Comparison of ENCODE assay signal across 8 mouse cellular contexts in the genomic region with DNA sequence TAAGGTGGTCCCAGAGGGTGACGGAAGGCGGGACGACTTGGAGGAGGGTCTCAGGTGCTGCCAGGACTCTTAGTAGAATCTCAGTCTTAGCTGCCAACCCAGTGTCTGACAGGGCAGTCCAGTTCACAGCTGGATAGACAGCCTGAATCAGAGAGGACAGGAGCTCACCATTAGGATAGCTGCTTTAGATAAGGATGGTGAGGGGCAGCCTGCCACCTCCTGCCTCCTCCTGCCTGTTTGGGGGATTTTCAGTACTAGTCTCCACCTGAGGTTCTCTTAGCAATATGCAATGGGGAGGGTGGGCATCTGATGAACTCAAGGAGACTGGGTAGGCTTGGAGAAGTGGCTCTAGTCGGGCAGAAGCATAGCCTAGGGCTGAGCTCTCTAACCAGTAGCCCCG. TPM values are rescaled to one million over a fixed set of nuclear protein-coding genes. Genes with fewer than 3 reads are reported as not detected.
DNase-seq lines count a peak whose midpoint lies in the region; ATAC-seq and TF ChIP-seq lines count a peak whose summit lies in the region.

No protein-coding gene starts in this region.

- peak overlapping the region; percentile 90 for H3K4me3 ChIP-seq in kidney, postnatal 0 days (replicated peaks; ENCODE audit: low read depth, low read length)
- peak overlapping the region; percentile 73 for H3K4me3 ChIP-seq in embryonic facial prominence, embryonic 11.5 days (ENCODE audit: low read depth, low read length)
- H3K4me3 ChIP-seq in hindbrain, postnatal 0 days (ENCODE audit: low read length): peak overlapping the region; percentile 96
- peak overlapping the region; percentile 98 for H3K4me3 ChIP-seq in myocyte

- TF ChIP-seq POLR2A in myocyte (IDR thresholded peaks at IDR 0.05; ENCODE audit: insufficient read length, low read depth): no peak

- no peaks in the 10 kb centered on the region for H3K27me3 ChIP-seq in kidney, postnatal 0 days (ENCODE audit: insufficient read depth, low read length)
- no peaks in the 10 kb centered on the region for H3K27me3 ChIP-seq in embryonic facial prominence, embryonic 11.5 days (ENCODE audit: control insufficient read depth, insufficient read depth, low read length)
- H3K27me3 ChIP-seq in hindbrain, postnatal 0 days (ENCODE audit: insufficient read depth, low read length): no peaks in the 10 kb centered on the region
- H3K27me3 ChIP-seq in myocyte (ENCODE audit: control insufficient read depth, insufficient read depth, insufficient read length): no peaks in the 10 kb centered on the region

- DNase-seq in kidney, postnatal 0 days (ENCODE audit: low spot score): no peak
- no peak for DNase-seq in kidney, adult 18-20 months
- no peak for DNase-seq in embryonic facial prominence, embryonic 11.5 days (ENCODE audit: low spot score)
- DNase-seq in hindbrain, postnatal 0 days (ENCODE audit: low spot score): no peak
- no peak for DNase-seq in layer of hippocampus, postnatal 14 days (ENCODE audit: low spot score in 2 of 2)
- DNase-seq in urinary bladder, postnatal 36 days (ENCODE audit: low spot score in 2 of 2): no peak
- DNase-seq in B cell, adult 2 months: no peak

- no peak for ATAC-seq in kidney, postnatal 0 days (replicated peaks; ENCODE audit: low FRiP score, low read depth)
- no peak for ATAC-seq in embryonic facial prominence, embryonic 11.5 days (replicated peaks; ENCODE audit: insufficient number of reproducible peaks, low FRiP score, low TSS enrichment, low read depth)
- no peak for ATAC-seq in hindbrain, postnatal 0 days

- peak overlapping the region; percentile 97 for H3K9ac ChIP-seq in kidney, postnatal 0 days (ENCODE audit: low read depth, low read length)
- peak overlapping the region; percentile 97 for H3K9ac ChIP-seq in embryonic facial prominence, embryonic 11.5 days (replicated peaks; ENCODE audit: low read length)
- peak overlapping the region; percentile 96 for H3K9ac ChIP-seq in hindbrain, postnatal 0 days (replicated peaks; ENCODE audit: low read length)

- H3K36me3 ChIP-seq in kidney, postnatal 0 days (ENCODE audit: insufficient read depth, low read length): peaks cover 8% of the 10 kb centered on the region; the same call in 1 of the 2 replicates
- H3K36me3 ChIP-seq in embryonic facial prominence, embryonic 11.5 days (replicated peaks; ENCODE audit: control insufficient read depth, insufficient read depth, low read depth, low read length): no peaks in the 10 kb centered on the region
- H3K36me3 ChIP-seq in hindbrain, postnatal 0 days (ENCODE audit: insufficient read depth, low read length): peaks cover 2% of the 10 kb centered on the region; the same call in 1 of the 2 replicates
- H3K36me3 ChIP-seq in myocyte (ENCODE audit: control insufficient read depth, insufficient read depth): peaks cover 7% of the 10 kb centered on the region

- peak overlapping the region; percentile 69 for H3ac ChIP-seq in myocyte (ENCODE audit: control insufficient read depth, insufficient read length)

- TF ChIP-seq CTCF in kidney, postnatal 0 days (IDR thresholded peaks at IDR 0.05; ENCODE audit: low read depth): no peak
- TF ChIP-seq CTCF in hindbrain, postnatal 0 days (IDR thresholded peaks at IDR 0.05; ENCODE audit: low read depth): no peak

- H3K4me1 ChIP-seq in kidney, postnatal 0 days (replicated peaks; ENCODE audit: insufficient read depth, low read length): peaks cover 25% of the 10 kb centered on the region
- H3K4me1 ChIP-seq in embryonic facial prominence, embryonic 11.5 days (ENCODE audit: control insufficient read depth, insufficient read depth, low read length): peaks cover 14% of the 10 kb centered on the region
- peaks cover 18% of the 10 kb centered on the region for H3K4me1 ChIP-seq in hindbrain, postnatal 0 days (ENCODE audit: insufficient read depth, low read length)

- peaks cover 32% of the 10 kb centered on the region for H3K79me2 ChIP-seq in myocyte (ENCODE audit: control insufficient read depth, insufficient read depth)

- peak overlapping the region; percentile 77 for H3K4me2 ChIP-seq in kidney, postnatal 0 days (ENCODE audit: low read length)
- peak overlapping the region; percentile 87 for H3K4me2 ChIP-seq in embryonic facial prominence, embryonic 11.5 days (ENCODE audit: low read depth, low read length)
- peak overlapping the region; percentile 69 for H3K4me2 ChIP-seq in hindbrain, postnatal 0 days (ENCODE audit: low read depth, low read length)
- H3K4me2 ChIP-seq in myocyte (ENCODE audit: low read depth): peak overlapping the region; percentile 98

- H3K9me3 ChIP-seq in kidney, postnatal 0 days (replicated peaks; ENCODE audit: low read length): no peaks in the 10 kb centered on the region
- no peaks in the 10 kb centered on the region for H3K9me3 ChIP-seq in embryonic facial prominence, embryonic 11.5 days (replicated peaks; ENCODE audit: control insufficient read depth, low read length)
- no peaks in the 10 kb centered on the region for H3K9me3 ChIP-seq in hindbrain, postnatal 0 days (ENCODE audit: low read length)

- WGBS in kidney, postnatal 0 days: 44% methylated on average over 5 of the region's 5 CpGs
- 48% methylated on average over 5 of the region's 5 CpGs for WGBS in embryonic facial prominence, embryonic 11.5 days
- 49% methylated on average over 5 of the region's 5 CpGs for WGBS in hindbrain, postnatal 0 days

- peak overlapping the region; percentile 99; the same call in 1 of the 2 replicates for H3K27ac ChIP-seq in kidney, postnatal 0 days
- no peak overlapping the region for H3K27ac ChIP-seq in embryonic facial prominence, embryonic 11.5 days (replicated peaks; ENCODE audit: low read depth, low read length)
- H3K27ac ChIP-seq in hindbrain, postnatal 0 days: peak overlapping the region; percentile 97

TF ChIP-seq in myocyte, 11 proteins besides CTCF, POLR2A, EP300 and RAD21:
- TF ChIP-seq REST (IDR thresholded peaks at IDR 0.05; ENCODE audit: insufficient read depth, insufficient read length) (no peak), MAX (IDR thresholded peaks at IDR 0.05; ENCODE audit: low read depth) (no peak), TCF3 (IDR thresholded peaks at IDR 0.05; ENCODE audit: insufficient read length, low read depth) (no peak), TCF12 (IDR thresholded peaks at IDR 0.05; ENCODE audit: insufficient read depth, poor library complexity, severe bottlenecking) (no peak), POLR2AphosphoS2 (IDR thresholded peaks at IDR 0.05; ENCODE audit: insufficient read length, low read depth) (no peak), CEBPB (IDR thresholded peaks at IDR 0.05; ENCODE audit: insufficient read depth, poor library complexity, severe bottlenecking) (no peak), MYOG (IDR thresholded peaks at IDR 0.05; ENCODE audit: control insufficient read depth in 1 of 3, insufficient read depth in 1 of 3, insufficient read length in 2 of 3, low read depth in 2 of 3) (no peak), MYOD1 (IDR thresholded peaks at IDR 0.05; ENCODE audit: control insufficient read depth in 1 of 3, insufficient read length in 2 of 3, low read depth in 2 of 3) (no peak), SRF (IDR thresholded peaks at IDR 0.05; ENCODE audit: control insufficient read depth, insufficient read length, low read depth) (no peak), USF1 (IDR thresholded peaks at IDR 0.05; ENCODE audit: low read depth) (no peak), E2F4 (IDR thresholded peaks at IDR 0.05; ENCODE audit: insufficient read depth) (no peak)

RNA-seq across cellular contexts. Expression of a gene that starts 0.9 kb away (rescaled TPM):
- 42.9 and 49.2 TPM in 2 replicates for polyA plus RNA-seq in kidney, postnatal 0 days (2015; fragmentation: Nextera tagmentation; extraction: Ambion mirVana)
- polyA plus RNA-seq in embryonic facial prominence, embryonic 11.5 days (2014; fragmentation: Nextera tagmentation; extraction: Ambion mirVana): 24.0 and 29.6 TPM in 2 replicates
- 49.3 and 51.5 TPM in 2 replicates for total RNA-seq in hindbrain, postnatal 0 days (2014; rRNA removed)
- polyA plus RNA-seq in hindbrain, postnatal 0 days (2015; fragmentation: Nextera tagmentation; extraction: Ambion mirVana): 26.0 and 27.6 TPM in 2 replicates
- polyA plus RNA-seq in myocyte (2012; fragmentation: generic; extraction: Trizol): 42.2 TPM
- total RNA-seq in layer of hippocampus, postnatal 14 days (2021): 10 to 100 TPM; 41.0 to 41.1 TPM

RNA-seq across cellular contexts. Expression of a gene that starts 1.2 kb away (rescaled TPM):
- 131 and 142 TPM in 2 replicates for polyA plus RNA-seq in kidney, postnatal 0 days (2015; fragmentation: Nextera tagmentation; extraction: Ambion mirVana)
- 53.7 and 62.4 TPM in 2 replicates for polyA plus RNA-seq in embryonic facial prominence, embryonic 11.5 days (2014; fragmentation: Nextera tagmentation; extraction: Ambion mirVana)
- 140 and 156 TPM in 2 replicates for total RNA-seq in hindbrain, postnatal 0 days (2014; rRNA removed)
- polyA plus RNA-seq in hindbrain, postnatal 0 days (2015; fragmentation: Nextera tagmentation; extraction: Ambion mirVana): 133 and 138 TPM in 2 replicates
- polyA plus RNA-seq in myocyte (2012; fragmentation: generic; extraction: Trizol): 151 TPM
- 100 to 1,000 TPM; 147 to 150 TPM for total RNA-seq in layer of hippocampus, postnatal 14 days (2021)

RNA-seq across cellular contexts. Expression of a gene that starts 22.6 kb away (rescaled TPM):
- polyA plus RNA-seq in kidney, postnatal 0 days (2015; fragmentation: Nextera tagmentation; extraction: Ambion mirVana): 23.4 and 24.5 TPM in 2 replicates
- 29.1 and 33.4 TPM in 2 replicates for polyA plus RNA-seq in embryonic facial prominence, embryonic 11.5 days (2014; fragmentation: Nextera tagmentation; extraction: Ambion mirVana)
- 119 and 122 TPM in 2 replicates for total RNA-seq in hindbrain, postnatal 0 days (2014; rRNA removed)
- 48.2 and 49.4 TPM in 2 replicates for polyA plus RNA-seq in hindbrain, postnatal 0 days (2015; fragmentation: Nextera tagmentation; extraction: Ambion mirVana)
- polyA plus RNA-seq in myocyte (2012; fragmentation: generic; extraction: Trizol): 15.7 TPM
- 10 to 100 TPM; 29.3 to 30.2 TPM for total RNA-seq in layer of hippocampus, postnatal 14 days (2021)

RNA-seq across cellular contexts. Expression of a gene that starts 50.6 kb away (rescaled TPM):
- polyA plus RNA-seq in kidney, postnatal 0 days (2015; fragmentation: Nextera tagmentation; extraction: Ambion mirVana): 22.2 and 22.8 TPM in 2 replicates
- 15.6 and 18.0 TPM in 2 replicates for polyA plus RNA-seq in embryonic facial prominence, embryonic 11.5 days (2014; fragmentation: Nextera tagmentation; extraction: Ambion mirVana)
- 67.6 and 79.9 TPM in 2 replicates for total RNA-seq in hindbrain, postnatal 0 days (2014; rRNA removed)
- 34.4 and 35.3 TPM in 2 replicates for polyA plus RNA-seq in hindbrain, postnatal 0 days (2015; fragmentation: Nextera tagmentation; extraction: Ambion mirVana)
- polyA plus RNA-seq in myocyte (2012; fragmentation: generic; extraction: Trizol): 13.6 TPM
- 100 to 1,000 TPM; 105 to 115 TPM for total RNA-seq in layer of hippocampus, postnatal 14 days (2021)

RNA-seq across cellular contexts. Expression of a gene that starts 55.5 kb away (rescaled TPM):
- 65.1 and 66.4 TPM in 2 replicates for polyA plus RNA-seq in kidney, postnatal 0 days (2015; fragmentation: Nextera tagmentation; extraction: Ambion mirVana)
- polyA plus RNA-seq in embryonic facial prominence, embryonic 11.5 days (2014; fragmentation: Nextera tagmentation; extraction: Ambion mirVana): 41.6 and 50.0 TPM in 2 replicates
- 397 and 410 TPM in 2 replicates for total RNA-seq in hindbrain, postnatal 0 days (2014; rRNA removed)
- polyA plus RNA-seq in hindbrain, postnatal 0 days (2015; fragmentation: Nextera tagmentation; extraction: Ambion mirVana): 171 and 180 TPM in 2 replicates
- 73.7 TPM for polyA plus RNA-seq in myocyte (2012; fragmentation: generic; extraction: Trizol)
- 100 to 1,000 TPM; 241 to 246 TPM for total RNA-seq in layer of hippocampus, postnatal 14 days (2021)
